In the genomic region with DNA sequence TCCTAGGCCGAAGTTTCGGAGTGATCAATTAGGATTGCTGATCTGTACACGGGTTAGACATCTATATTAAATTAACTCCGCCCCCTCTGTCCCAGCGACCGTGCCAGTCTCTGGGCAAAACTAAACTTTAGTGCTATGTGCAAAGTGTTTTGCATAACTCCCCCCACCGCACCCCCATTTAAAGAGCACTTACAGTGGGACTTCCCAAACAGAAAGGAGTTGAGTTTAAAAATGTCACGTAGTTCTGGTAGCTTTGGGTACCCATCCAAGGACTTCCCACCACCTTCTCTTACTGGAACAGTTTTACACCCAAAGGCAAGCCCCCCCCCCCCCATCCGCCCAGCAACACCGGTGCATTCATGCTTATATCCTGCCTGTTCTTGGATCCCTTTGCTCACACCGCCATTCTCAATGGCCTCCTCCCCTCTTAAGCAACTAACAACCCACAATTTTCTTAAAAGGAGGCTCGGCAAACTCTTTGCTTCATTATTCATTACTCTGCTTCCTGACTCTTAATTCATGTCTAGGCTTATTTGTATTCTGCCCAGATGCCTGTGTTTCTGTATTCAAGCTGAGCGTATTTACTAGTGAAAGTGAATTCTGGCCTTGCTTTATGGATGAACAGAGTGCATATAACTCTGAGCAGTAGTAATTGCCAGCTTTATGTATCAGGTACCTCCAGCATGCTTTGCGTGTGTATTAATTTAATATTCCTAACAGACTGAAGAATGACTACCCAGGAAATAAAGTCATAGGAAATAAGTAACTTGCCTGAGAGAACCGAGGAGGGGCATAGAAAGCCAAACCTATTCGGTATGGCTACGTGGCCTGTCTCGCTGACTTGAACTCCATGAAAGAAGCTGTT, we compare ENCODE assay signal across 8 mouse cellular contexts. TPM values are rescaled to one million over a fixed set of nuclear protein-coding genes. Genes with fewer than 3 reads are reported as not detected.
DNase-seq lines count a peak whose midpoint lies in the region; ATAC-seq and TF ChIP-seq lines count a peak whose summit lies in the region.

No protein-coding gene starts in this region.

- peak; percentile 81 for TF ChIP-seq POLR2A in CH12.LX (IDR thresholded peaks at IDR 0.05; ENCODE audit: low read depth, low read length)

- H3K27me3 ChIP-seq in CH12.LX (replicated peaks) = no peaks in the 10 kb centered on the region
- H3K27me3 ChIP-seq in forebrain, embryonic 12.5 days = no peaks in the 10 kb centered on the region
- H3K27me3 ChIP-seq in kidney, embryonic 15.5 days = no peaks in the 10 kb centered on the region

- peak; percentile 5; the same call in 1 of the 2 replicates for ATAC-seq in forebrain, embryonic 12.5 days (ENCODE audit: low FRiP score)
- peak; percentile 65 for ATAC-seq in kidney, embryonic 15.5 days (replicated peaks; ENCODE audit: low FRiP score)
- ATAC-seq in megakaryocyte progenitor cell, adult 5-6 weeks (replicated peaks; ENCODE audit: poor library complexity) = peak; percentile 44

- H3K36me3 ChIP-seq in CH12.LX (replicated peaks in 1 of 2; ENCODE audit: control insufficient read depth in 1 of 2, insufficient read depth in 1 of 2, low read length in 1 of 2) = no peaks in the 10 kb centered on the region
- no peaks in the 10 kb centered on the region for H3K36me3 ChIP-seq in forebrain, embryonic 12.5 days (replicated peaks)
- H3K36me3 ChIP-seq in kidney, embryonic 15.5 days = no peaks in the 10 kb centered on the region

- peak overlapping the region; percentile 87 for H3K27ac ChIP-seq in CH12.LX (ENCODE audit: insufficient read depth, low read depth)
- H3K27ac ChIP-seq in forebrain, embryonic 12.5 days = peak overlapping the region; percentile 99
- peak overlapping the region; percentile 98 for H3K27ac ChIP-seq in kidney, embryonic 15.5 days

- dilution Hi-C loops in CH12.LX (cut with MboI; ENCODE audit: extremely low pct_ligation_motif_present, extremely low pct_unique_long_range_greater_than_20kb, low sequenced_read_pairs) = no loop called here

- no peak for TF ChIP-seq CTCF in CH12.LX (conservative IDR thresholded peaks at IDR 0.05 in 1 of 2, IDR thresholded peaks at IDR 0.05 in 1 of 2; ENCODE audit: low read depth in 2 of 2, low read length in 2 of 2)

- peaks cover 5% of the 10 kb centered on the region; the same call in 1 of the 2 replicates for H3K79me2 ChIP-seq in CH12.LX (replicated peaks; ENCODE audit: control insufficient read depth, extremely low read depth, insufficient read depth, poor library complexity, severe bottlenecking)

- TF ChIP-seq RAD21 in CH12.LX (IDR thresholded peaks at IDR 0.05; ENCODE audit: low read depth, low read length) = no peak

- peak; percentile 88 for DNase-seq in adrenal gland, postnatal 10 days
- DNase-seq in adrenal gland, adult (ENCODE audit: inconsistent age in 2 of 2, low spot score in 1 of 2) = no peak
- DNase-seq in CH12.LX (ENCODE audit: extremely low read depth) = peak; percentile 92
- DNase-seq in thymus, postnatal 0 days (ENCODE audit: low spot score) = no peak
- DNase-seq in frontal cortex, postnatal 14 days (ENCODE audit: low spot score in 2 of 2) = no peak

- TF ChIP-seq EP300 in CH12.LX (IDR thresholded peaks at IDR 0.05; ENCODE audit: low read length) = no peak

- 21% methylated on average over 18 of the region's 18 CpGs for WGBS in forebrain, embryonic 12.5 days
- WGBS in kidney, embryonic 15.5 days = 25% methylated on average over 18 of the region's 18 CpGs

- no peaks in the 10 kb centered on the region for H3K9me3 ChIP-seq in CH12.LX (replicated peaks; ENCODE audit: low read length)
- no peaks in the 10 kb centered on the region for H3K9me3 ChIP-seq in forebrain, embryonic 12.5 days
- no peaks in the 10 kb centered on the region for H3K9me3 ChIP-seq in kidney, embryonic 15.5 days (replicated peaks)

- in situ Hi-C loops in CH12.LX (cut with MboI; ENCODE audit: low pct_ligation_motif_present, low pct_unique_long_range_greater_than_20kb, low sequenced_read_pairs) = loop anchor here (10.0 kb wide), 1 partner anchor 71 kb away; no protein-coding TSS in a partner anchor

- peak overlapping the region; percentile 82 for H3K4me2 ChIP-seq in CH12.LX (ENCODE audit: insufficient read depth, low read depth, poor library complexity, severe bottlenecking)
- H3K4me2 ChIP-seq in forebrain, embryonic 12.5 days = peak overlapping the region; percentile 50
- peak overlapping the region; percentile 59 for H3K4me2 ChIP-seq in kidney, embryonic 15.5 days

- H3K4me1 ChIP-seq in CH12.LX (ENCODE audit: control insufficient read depth in 1 of 2, insufficient read depth in 2 of 2) = peaks cover 13 to 52% of the 10 kb centered on the region in 2 experiments
- peaks cover 31% of the 10 kb centered on the region for H3K4me1 ChIP-seq in forebrain, embryonic 12.5 days
- peaks cover 22% of the 10 kb centered on the region; the same call in 1 of the 2 replicates for H3K4me1 ChIP-seq in kidney, embryonic 15.5 days

- peak overlapping the region; percentile 94 for H3K9ac ChIP-seq in CH12.LX (ENCODE audit: insufficient read depth, low read depth)
- 0 out of 2 replicates have a peak overlapping the region, but pooled peaks have one; percentile 12 for H3K9ac ChIP-seq in forebrain, embryonic 12.5 days
- peak overlapping the region; percentile 50 for H3K9ac ChIP-seq in kidney, embryonic 15.5 days

- peak overlapping the region; percentile 46 to 87 (median 51) for H3K4me3 ChIP-seq in CH12.LX (replicated peaks in 1 of 3; ENCODE audit: low read depth in 2 of 3, low read length in 2 of 3, poor library complexity in 1 of 3)
- peak overlapping the region; percentile 95 for H3K4me3 ChIP-seq in forebrain, embryonic 12.5 days (replicated peaks)
- peak overlapping the region; percentile 81 for H3K4me3 ChIP-seq in kidney, embryonic 15.5 days (replicated peaks)

TF ChIP-seq in CH12.LX, 34 proteins besides CTCF, POLR2A, EP300 and RAD21:
- TF ChIP-seq POLR2AphosphoS2 (IDR thresholded peaks at IDR 0.05; ENCODE audit: low read depth, low read length) = peak; percentile 93
- peak; percentile 31 for TF ChIP-seq ELF1 (IDR thresholded peaks at IDR 0.05; ENCODE audit: low read depth, low read length)
- TF ChIP-seq SMC3 (IDR thresholded peaks at IDR 0.05; ENCODE audit: low read depth, low read length) = no peak
- TF ChIP-seq HCFC1 (IDR thresholded peaks at IDR 0.05; ENCODE audit: low read depth, low read length) = peak; percentile 71
- TF ChIP-seq ETS1 (conservative IDR thresholded peaks at IDR 0.05; ENCODE audit: low read depth, low read length) = peak; percentile 80
- TF ChIP-seq TBP (conservative IDR thresholded peaks at IDR 0.05; ENCODE audit: low read depth, low read length) = peak; percentile 93
- peak; percentile 43; the same call in 1 of the 2 replicates for TF ChIP-seq IRF4 (IDR thresholded peaks at IDR 0.05; ENCODE audit: low read depth, low read length)
- TF ChIP-seq MXI1 (IDR thresholded peaks at IDR 0.05; ENCODE audit: low read depth, low read length) = no peak; the same call in 1 of the 2 replicates
- TF ChIP-seq JUND (conservative IDR thresholded peaks at IDR 0.05; ENCODE audit: low read depth, low read length) = no peak
- no peak for TF ChIP-seq ZKSCAN1 (IDR thresholded peaks at IDR 0.05; ENCODE audit: borderline replicate concordance, low read depth, low read length)
- TF ChIP-seq GABPA (IDR thresholded peaks at IDR 0.05; ENCODE audit: insufficient replicate concordance, low read depth, low read length) = no peak
- TF ChIP-seq MAZ (IDR thresholded peaks at IDR 0.05; ENCODE audit: low read depth, low read length) = peak; percentile 92
- peak; percentile 90 for TF ChIP-seq ZMIZ1 (IDR thresholded peaks at IDR 0.05; ENCODE audit: low read depth, low read length)
- no peak; the same call in 1 of the 2 replicates for TF ChIP-seq RCOR1 (conservative IDR thresholded peaks at IDR 0.05; ENCODE audit: low read depth, low read length)
- TF ChIP-seq NRF1 (IDR thresholded peaks at IDR 0.05; ENCODE audit: low read depth, low read length) = peak; percentile 10; the same call in 1 of the 2 replicates
- peak; percentile 81 for TF ChIP-seq BHLHE40 (IDR thresholded peaks at IDR 0.05; ENCODE audit: low read depth, low read length)
- TF ChIP-seq NELFE (IDR thresholded peaks at IDR 0.05; ENCODE audit: low read depth, low read length) = peak; percentile 89
- TF ChIP-seq E2F4 (IDR thresholded peaks at IDR 0.05; ENCODE audit: insufficient replicate concordance, low read depth, low read length) = no peak
- TF ChIP-seq TCF12 (IDR thresholded peaks at IDR 0.05; ENCODE audit: low read depth, low read length) = peak; percentile 85
- no peak; the same call in 1 of the 2 replicates for TF ChIP-seq MYC (IDR thresholded peaks at IDR 0.05; ENCODE audit: low read depth, low read length)
- TF ChIP-seq MEF2A (IDR thresholded peaks at IDR 0.05; ENCODE audit: borderline replicate concordance, low read depth, low read length) = peak; percentile 81
- peak; percentile 93; the same call in 1 of the 2 replicates for TF ChIP-seq CHD1 (IDR thresholded peaks at IDR 0.05; ENCODE audit: low read depth, low read length)
- no peak for TF ChIP-seq MAFK (IDR thresholded peaks at IDR 0.05; ENCODE audit: insufficient replicate concordance, low read length)
TF ChIP-seq in CH12.LX: peak in this region for 14.

RNA-seq across cellular contexts. Expression of a gene that starts 38.4 kb away (rescaled TPM):
- 10 to 100 TPM; 16.7 to 19.4 TPM for total RNA-seq in adrenal gland, postnatal 10 days (2021)
- total RNA-seq in CH12.LX (2012; rRNA removed) = 7.3 and 9.9 TPM in 2 replicates
- total RNA-seq in CH12.LX (2014; rRNA removed) = 14.2 TPM in 2 replicates
- 10.3 and 11.0 TPM in 2 replicates for polyA plus RNA-seq in CH12.LX (2012; ENCODE audit: insufficient read length, low read depth)
- polyA plus RNA-seq in forebrain, embryonic 12.5 days (2016; fragmentation: Nextera tagmentation; extraction: Ambion mirVana) = 71.5 and 78.4 TPM in 2 replicates
- 41.9 and 45.1 TPM in 2 replicates for polyA plus RNA-seq in kidney, embryonic 15.5 days (2015; fragmentation: Nextera tagmentation; extraction: Ambion mirVana)
- 22.0 and 25.4 TPM in 2 replicates for total RNA-seq in megakaryocyte progenitor cell, adult 5-6 weeks (2015)
- 14.2 and 18.1 TPM in 2 replicates for total RNA-seq in megakaryocyte progenitor cell, adult 5-6 weeks (2017)
- 16.1 and 16.9 TPM in 2 replicates for polyA plus RNA-seq in thymus, postnatal 0 days (2015; fragmentation: Nextera tagmentation; extraction: Ambion mirVana)

Comparison
In these comparisons a context has a peak if more than half of its experiments do, and no peak if none do; other contexts are left out.
1. DNase-seq: peak in adrenal gland, postnatal 10 days (single experiment) and CH12.LX (single experiment); none in adrenal gland, adult (0 of 2), thymus, postnatal 0 days (single experiment) and frontal cortex, postnatal 14 days (0 of 2).
2. H3K9ac ChIP-seq: peak in every context shown above with its lines; median percentile 94 in CH12.LX; 50 in kidney, embryonic 15.5 days; 12 in forebrain, embryonic 12.5 days.
3. ATAC-seq: peak in every context shown above with its lines; median percentile 65 in kidney, embryonic 15.5 days; 44 in megakaryocyte progenitor cell, adult 5-6 weeks; 5 in forebrain, embryonic 12.5 days.
4. Peak in every context shown above with its lines, with median percentiles within 50 percentile points of each other: H3K27ac ChIP-seq, H3K4me2 ChIP-seq and H3K4me3 ChIP-seq.